Mouse (Mus musculus) kidney, postnatal 0 days (tissue): Measurements from ENCODE around the gene Cdt1. TPM values are rescaled to one million over a fixed set of nuclear protein-coding genes. Genes with fewer than 3 reads are reported as not detected.

ENCODE experiments used
- ATAC-seq: fragments of 200-750 bp; cut with Nextera tagmentation; replicated peaks from 2 replicates; pipeline ENCODE4 v1.8.0; 2017; ENCODE audit warnings: low read depth, moderate number of reproducible peaks, moderate TSS enrichment, moderate library complexity; ENCODE audit not compliant: low FRiP score
- DNase-seq: peaks from one replicate; pipeline ENCODE4 v3.0.0-alpha.2; 2016; ENCODE audit warnings: low spot score
- H3K27ac ChIP-seq: fragments of 300-500 bp; sonication (generic); 2 replicates; pipeline ENCODE4 v1.5.1; 2014; ENCODE audit warnings: mild to moderate bottlenecking
- H3K27me3 ChIP-seq: fragments of 300-500 bp; sonication (generic); 2 replicates; pipeline ENCODE4 v1.6.1; 2014; ENCODE audit warnings: low read length, mixed read lengths; ENCODE audit not compliant: insufficient read depth
- H3K36me3 ChIP-seq: fragments of 300-500 bp; sonication (generic); 2 replicates; pipeline ENCODE4 v1.6.1; 2014; ENCODE audit warnings: low read length, mixed read lengths; ENCODE audit not compliant: insufficient read depth
- H3K4me1 ChIP-seq: fragments of 300-500 bp; sonication (generic); replicated peaks from 2 replicates; pipeline ENCODE4 v1.6.1; 2014; ENCODE audit warnings: antibody characterized with exemption, low read length, mixed read lengths; ENCODE audit not compliant: insufficient read depth
- H3K4me2 ChIP-seq: fragments of 300-500 bp; sonication (generic); 2 replicates; pipeline ENCODE4 v1.6.1; 2014; ENCODE audit warnings: mild to moderate bottlenecking, low read length, moderate library complexity, mixed read lengths
- H3K4me3 ChIP-seq: fragments of 300-500 bp; sonication (generic); replicated peaks from 2 replicates; pipeline ENCODE4 v1.5.1; 2014; ENCODE audit warnings: low read depth, low read length
- H3K9ac ChIP-seq: fragments of 300-500 bp; sonication (generic); 2 replicates; pipeline ENCODE4 v1.6.1; 2014; ENCODE audit warnings: low read depth, low read length
- H3K9me3 ChIP-seq: fragments of 300-500 bp; sonication (generic); replicated peaks from 2 replicates; pipeline ENCODE4 v1.6.1; 2016; ENCODE audit warnings: low read length, inconsistent platforms, mixed read lengths
- CTCF ChIP-seq: IDR thresholded peaks from 2 replicates; pipeline ENCODE4 v1.5.1; 2016; ENCODE audit warnings: antibody characterized with exemption, low read depth, mild to moderate bottlenecking, moderate library complexity
- WGBS: fragments of 180-500 bp; shearing (Covaris S2); extraction: QIAGEN DNeasy Blood & Tissue Kit; methylation state at CpG from one replicate; pipeline ENCODE4 v1.1.7; 2014; 5-methylcytosine and 5-hydroxymethylcytosine counted together
- polyA plus RNA-seq: library from polyadenylated mRNA; unstranded; fragments of >200 nt; fragmentation: Nextera tagmentation; extraction: Ambion mirVana; gene quantifications from 2 replicates; pipeline ENCODE4 v1.2.1, GENCODE M21; 2015

Gene Cdt1
- polyA plus RNA-seq, 1 experiment from 2014 or later: 21.2 TPM

GRCm38 (mm10) chr8:122585411-122585891 lies 17.6 kb downstream of the Cdt1 start:
- no peaks in the 10 kb centered on the region for H3K36me3 ChIP-seq
- H3K9ac ChIP-seq: no peak overlapping the region
- TF ChIP-seq CTCF: no peak
- H3K9me3 ChIP-seq: no peaks in the 10 kb centered on the region
- H3K4me3 ChIP-seq: no peak overlapping the region
- ATAC-seq (peak; percentile 33; the same call in 1 of the 2 replicates), DNase-seq (no peak)
- 35% methylated on average over 14 of the region's 14 CpGs for WGBS
- 0 out of 2 replicates have a peak overlapping the region, but pooled peaks have one; percentile 37 for H3K27ac ChIP-seq
- H3K4me2 ChIP-seq: no peak overlapping the region
- 0 out of 2 replicates have a peak, but pooled peaks cover 7% of the 10 kb centered on the region for H3K4me1 ChIP-seq
- H3K27me3 ChIP-seq: no peaks in the 10 kb centered on the region

GRCm38 (mm10) chr8:122586171-122586570 lies 18.4 kb downstream of the Cdt1 start:
- no peak overlapping the region for H3K9ac ChIP-seq
- 40% methylated on average over 7 of the region's 7 CpGs for WGBS
- H3K4me1 ChIP-seq: 0 out of 2 replicates have a peak, but pooled peaks cover 7% of the 10 kb centered on the region
- no peaks in the 10 kb centered on the region for H3K27me3 ChIP-seq
- no peak for DNase-seq
- no peaks in the 10 kb centered on the region for H3K9me3 ChIP-seq
- no peak for TF ChIP-seq CTCF
- H3K4me3 ChIP-seq: no peak overlapping the region
- no peak overlapping the region for H3K4me2 ChIP-seq
- 0 out of 2 replicates have a peak overlapping the region, but pooled peaks have one; percentile 37 for H3K27ac ChIP-seq
- no peaks in the 10 kb centered on the region for H3K36me3 ChIP-seq
- ATAC-seq: no peak

GRCm38 (mm10) chr8:122586749-122587148 lies 18.9 kb downstream of the Cdt1 start:
- Histone ChIP-seq H3K27ac (no peak overlapping the region), H3K27me3 (no peaks in the 10 kb centered on the region), H3K4me1 (0 out of 2 replicates have a peak, but pooled peaks cover 7% of the 10 kb centered on the region), H3K4me2 (no peak overlapping the region), H3K36me3 (no peaks in the 10 kb centered on the region), H3K9ac (no peak overlapping the region), H3K9me3 (no peaks in the 10 kb centered on the region), H3K4me3 (no peak overlapping the region)
- WGBS: 76% methylated on average over 9 of the region's 10 CpGs
- no peak for DNase-seq
- no peak for ATAC-seq
- TF ChIP-seq CTCF: no peak

- H3K9ac ChIP-seq: no peak overlapping the region
- WGBS: 55% methylated on average over 12 of the region's 12 CpGs
Measured at GRCm38 (mm10) chr8:122593240-122593639, 25.4 kb downstream of the Cdt1 start.

GRCm38 (mm10) chr8:122593783-122594507 lies 26.1 kb downstream of the Cdt1 start:
- no peak for DNase-seq
- no peak overlapping the region for H3K4me2 ChIP-seq
- no peak overlapping the region for H3K27ac ChIP-seq
- peaks cover 5% of the 10 kb centered on the region; the same call in 1 of the 2 replicates for H3K36me3 ChIP-seq
- no peaks in the 10 kb centered on the region for H3K27me3 ChIP-seq
- no peak for TF ChIP-seq CTCF
- no peak overlapping the region for H3K4me3 ChIP-seq
- H3K9ac ChIP-seq: no peak overlapping the region
- WGBS: 79% methylated on average over 19 of the region's 19 CpGs
- H3K4me1 ChIP-seq: no peaks in the 10 kb centered on the region
- H3K9me3 ChIP-seq: no peaks in the 10 kb centered on the region
- ATAC-seq: no peak

More at GRCm38 (mm10) chr8:122593240-122593639, 25.4 kb downstream of the Cdt1 start:
- Histone ChIP-seq H3K27ac (no peak overlapping the region), H3K4me2 (no peak overlapping the region), H3K36me3 (peaks cover 5% of the 10 kb centered on the region; the same call in 1 of the 2 replicates), H3K4me1 (no peaks in the 10 kb centered on the region), H3K27me3 (no peaks in the 10 kb centered on the region), H3K4me3 (no peak overlapping the region), H3K9me3 (no peaks in the 10 kb centered on the region)
- TF ChIP-seq CTCF: no peak
- ATAC-seq (no peak), DNase-seq (no peak)

- 48% methylated on average over 4 of the region's 4 CpGs for WGBS
- ATAC-seq: no peak
- peaks cover 11% of the 10 kb centered on the region; the same call in 1 of the 2 replicates for H3K36me3 ChIP-seq
- no peaks in the 10 kb centered on the region for H3K4me1 ChIP-seq
- no peak overlapping the region for H3K9ac ChIP-seq
- H3K4me2 ChIP-seq: no peak overlapping the region
- H3K9me3 ChIP-seq: no peaks in the 10 kb centered on the region
- no peak for DNase-seq
- no peak overlapping the region for H3K4me3 ChIP-seq
- H3K27me3 ChIP-seq: no peaks in the 10 kb centered on the region
- no peak for TF ChIP-seq CTCF
- no peak overlapping the region for H3K27ac ChIP-seq
Measured at GRCm38 (mm10) chr8:122596031-122596430, 28.2 kb downstream of the Cdt1 start.
